Mouse (Mus musculus) lung, embryonic 15.5 days (tissue): Measurements from ENCODE around the gene Thy1. TPM values are rescaled to one million over a fixed set of nuclear protein-coding genes. Genes with fewer than 3 reads are reported as not detected.
A peak's percentile ranks its signal among the peaks of the same experiment; 100 is the strongest.

Experiments used
- ATAC-seq: fragments of 200-750 bp; cut with Nextera tagmentation; 2 replicates; pipeline ENCODE4 v1.8.0; 2017; ENCODE audit warnings: moderate number of reproducible peaks, borderline replicate concordance; ENCODE audit not compliant: low FRiP score, low TSS enrichment; ENCODE audit errors: extremely low read depth
- H3K27ac ChIP-seq: fragments of 300-500 bp; sonication (generic); 2 replicates; pipeline ENCODE4 v1.5.1; 2015; ENCODE audit warnings: moderate library complexity, mild to moderate bottlenecking, inconsistent platforms
- H3K27me3 ChIP-seq: fragments of 300-500 bp; sonication (generic); 2 replicates; pipeline ENCODE4 v1.6.1; 2015; ENCODE audit warnings: inconsistent platforms
- H3K36me3 ChIP-seq: fragments of 300-500 bp; sonication (generic); 2 replicates; pipeline ENCODE4 v1.6.1; 2015; ENCODE audit warnings: inconsistent platforms
- H3K4me1 ChIP-seq: fragments of 300-500 bp; sonication (generic); 2 replicates; pipeline ENCODE4 v1.6.1; 2015; ENCODE audit warnings: inconsistent platforms
- H3K4me2 ChIP-seq: fragments of 300-500 bp; sonication (generic); 2 replicates; pipeline ENCODE4 v1.6.1; 2015; ENCODE audit warnings: inconsistent platforms, mild to moderate bottlenecking, moderate library complexity
- H3K4me3 ChIP-seq: fragments of 300-500 bp; sonication (generic); 2 replicates; pipeline ENCODE4 v1.5.1; 2015; ENCODE audit warnings: mild to moderate bottlenecking, inconsistent platforms
- H3K9ac ChIP-seq: fragments of 300-500 bp; sonication (generic); 2 replicates; pipeline ENCODE4 v1.6.1; 2015; ENCODE audit warnings: inconsistent platforms
- H3K9me3 ChIP-seq: fragments of 300-500 bp; sonication (generic); 2 replicates; pipeline ENCODE4 v1.6.1; 2016; ENCODE audit warnings: inconsistent platforms
- WGBS: fragments of 180-500 bp; shearing (Covaris S2); methylation state at CpG from one replicate; pipeline ENCODE4 v1.1.7; 2015; 5-methylcytosine and 5-hydroxymethylcytosine counted together
- polyA plus RNA-seq: library from polyadenylated mRNA; unstranded; fragments of >200 nt; fragmentation: Nextera tagmentation; extraction: Ambion mirVana; gene quantifications from 2 replicates; pipeline ENCODE4 v1.2.1, GENCODE M21; 2015

Thy1 gene
- polyA plus RNA-seq, 1 experiment from 2014 or later: 4.1 TPM

- peaks cover 13% of the 10 kb centered on the region for H3K27me3 ChIP-seq
Observed at GRCm38 (mm10) chr9:44049381-44050165, 6.4 kb downstream of the Thy1 start.

GRCm38 (mm10) chr9:44052855-44053254, 9.7 kb downstream of the Thy1 start:
- ATAC-seq: no peak
- Histone ChIP-seq H3K27me3 (no peaks in the 10 kb centered on the region; the same call in 1 of the 2 replicates), H3K4me1 (no peaks in the 10 kb centered on the region), H3K27ac (no peak overlapping the region), H3K4me2 (no peak overlapping the region), H3K9me3 (no peaks in the 10 kb centered on the region), H3K36me3 (no peaks in the 10 kb centered on the region), H3K4me3 (no peak overlapping the region), H3K9ac (no peak overlapping the region)
- 55% methylated on average over 3 of the region's 3 CpGs for WGBS

More at GRCm38 (mm10) chr9:44049381-44050165, 6.4 kb downstream of the Thy1 start:
- WGBS: 79% methylated on average over 8 of the region's 8 CpGs
- no peak overlapping the region for H3K9ac ChIP-seq
- no peaks in the 10 kb centered on the region for H3K9me3 ChIP-seq
- H3K36me3 ChIP-seq: no peaks in the 10 kb centered on the region
- H3K4me1 ChIP-seq: no peaks in the 10 kb centered on the region
- no peak overlapping the region for H3K27ac ChIP-seq
- no peak overlapping the region for H3K4me2 ChIP-seq
- H3K4me3 ChIP-seq: no peak overlapping the region
- no peak for ATAC-seq

DNA sequence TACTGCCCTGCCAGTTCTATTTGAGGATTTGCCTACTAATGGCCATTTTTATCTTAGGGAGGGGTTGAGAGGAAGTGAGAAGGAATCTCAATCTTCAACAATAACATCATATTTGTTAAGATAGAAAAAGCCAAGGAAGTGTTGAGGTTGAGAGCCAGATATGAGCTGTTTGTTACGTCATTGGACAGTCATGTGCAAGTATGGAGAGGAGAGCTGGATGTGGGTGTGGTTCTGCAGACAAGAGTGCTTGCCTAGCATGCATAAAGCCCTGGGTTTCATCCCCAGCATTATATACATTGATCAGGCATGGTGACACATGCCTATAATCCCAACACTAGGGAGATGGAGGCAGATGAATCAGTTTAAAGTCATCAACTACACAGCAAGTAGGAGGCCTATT, 10.8 kb downstream of the Thy1 start:
- Histone ChIP-seq H3K36me3 (no peaks in the 10 kb centered on the region), H3K9me3 (no peaks in the 10 kb centered on the region), H3K4me3 (no peak overlapping the region), H3K4me2 (no peak overlapping the region), H3K4me1 (no peaks in the 10 kb centered on the region), H3K9ac (no peak overlapping the region), H3K27me3 (no peaks in the 10 kb centered on the region), H3K27ac (no peak overlapping the region)
- 44% methylated on average over 1 of the region's 1 CpGs for WGBS
- ATAC-seq: no peak

DNA sequence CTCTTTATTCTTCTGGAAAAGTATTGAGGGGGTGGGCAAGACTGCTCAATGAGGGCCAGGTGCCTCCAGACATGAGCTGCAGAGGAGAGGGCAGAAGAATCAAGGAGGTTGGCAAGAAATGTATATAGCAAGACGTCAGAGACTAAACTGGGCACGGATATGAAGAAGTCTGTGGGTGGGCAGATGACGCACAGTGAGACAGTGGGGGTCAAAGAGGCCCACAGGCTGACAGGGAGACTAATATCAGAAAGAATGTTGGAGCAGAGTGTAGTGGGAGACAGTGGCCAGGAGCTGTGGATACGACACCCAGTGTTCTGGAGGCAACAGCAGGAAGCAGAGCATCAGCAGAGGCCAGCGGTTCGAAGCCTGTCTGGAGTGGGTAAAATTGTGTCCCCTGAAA, 15.4 kb downstream of the Thy1 start:
- Histone ChIP-seq H3K9me3 (no peaks in the 10 kb centered on the region), H3K4me1 (no peaks in the 10 kb centered on the region), H3K4me3 (no peak overlapping the region), H3K36me3 (no peaks in the 10 kb centered on the region), H3K27ac (no peak overlapping the region), H3K27me3 (peaks cover 3% of the 10 kb centered on the region; the same call in 1 of the 2 replicates), H3K4me2 (no peak overlapping the region), H3K9ac (no peak overlapping the region)
- ATAC-seq: no peak
- 68% methylated on average over 6 of the region's 6 CpGs for WGBS

- Histone ChIP-seq H3K9ac (no peak overlapping the region), H3K4me2 (no peak overlapping the region), H3K4me1 (peaks cover 7% of the 10 kb centered on the region), H3K27ac (no peak overlapping the region), H3K9me3 (no peaks in the 10 kb centered on the region), H3K4me3 (no peak overlapping the region), H3K36me3 (no peaks in the 10 kb centered on the region), H3K27me3 (peaks cover 4% of the 10 kb centered on the region; the same call in 1 of the 2 replicates)
- WGBS: 21% methylated on average over 1 of the region's 1 CpGs
- ATAC-seq: no peak
Observed at GRCm38 (mm10) chr9:44065177-44065576, 22.0 kb downstream of the Thy1 start.

- Histone ChIP-seq H3K9me3 (no peaks in the 10 kb centered on the region), H3K4me3 (peak within 1 kb of the TSS; percentile 48), H3K36me3 (no peaks in the 10 kb centered on the region), H3K4me2 (peak within 1 kb of the TSS; percentile 96), H3K9ac (peak within 1 kb of the TSS; percentile 55), H3K27me3 (peaks cover 14% of the 10 kb centered on the region; the same call in 1 of the 2 replicates), H3K4me1 (peaks cover 18% of the 10 kb centered on the region), H3K27ac (no peak within 1 kb of the TSS)
- ATAC-seq: peak; percentile 96
- under 1% methylated on average over 38 of the region's 38 CpGs for WGBS
Observed at GRCm38 (mm10) chr9:44066785-44067225, 23.6 kb downstream of the Thy1 start, which contains the start of gene Usp2. Gene Usp2, plus strand, starts transcription at chr9:44067021.

GRCm38 (mm10) chr9:44067241-44067959, 24.2 kb downstream of the Thy1 start:
- Histone ChIP-seq H3K36me3 (no peaks in the 10 kb centered on the region), H3K4me3 (peak overlapping the region; percentile 48), H3K4me1 (peaks cover 22% of the 10 kb centered on the region), H3K9ac (peak overlapping the region; percentile 55), H3K27me3 (peaks cover 14% of the 10 kb centered on the region; the same call in 1 of the 2 replicates), H3K4me2 (peak overlapping the region; percentile 96), H3K27ac (no peak overlapping the region), H3K9me3 (no peaks in the 10 kb centered on the region)
- 6% methylated on average over 15 of the region's 15 CpGs for WGBS
- peak; percentile 58; the same call in 1 of the 2 replicates for ATAC-seq

DNA sequence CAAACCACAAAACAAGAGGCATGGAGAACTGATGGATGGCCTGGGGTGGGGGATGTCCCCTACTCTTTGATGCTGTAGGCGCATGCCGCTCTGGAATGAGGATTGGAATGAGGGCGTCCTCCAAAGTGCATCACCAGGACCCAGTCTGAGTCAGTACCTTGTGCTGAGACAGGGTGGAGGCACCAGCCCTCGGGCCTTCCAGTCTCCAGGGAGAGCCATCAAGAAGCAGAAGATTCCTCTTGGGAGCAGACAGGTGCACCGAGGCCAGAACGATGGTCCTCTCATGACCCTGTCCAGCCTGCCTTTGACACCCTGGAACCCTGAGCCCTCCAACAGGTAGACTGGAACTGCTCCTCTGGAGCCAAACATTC, 24.8 kb downstream of the Thy1 start:
- Histone ChIP-seq H3K27me3 (peaks cover 12% of the 10 kb centered on the region; the same call in 1 of the 2 replicates), H3K9ac (no peak overlapping the region), H3K4me1 (peaks cover 25% of the 10 kb centered on the region), H3K27ac (no peak overlapping the region), H3K36me3 (no peaks in the 10 kb centered on the region), H3K9me3 (no peaks in the 10 kb centered on the region), H3K4me2 (no peak overlapping the region), H3K4me3 (no peak overlapping the region)
- no peak for ATAC-seq
- WGBS: 73% methylated on average over 6 of the region's 6 CpGs

DNA sequence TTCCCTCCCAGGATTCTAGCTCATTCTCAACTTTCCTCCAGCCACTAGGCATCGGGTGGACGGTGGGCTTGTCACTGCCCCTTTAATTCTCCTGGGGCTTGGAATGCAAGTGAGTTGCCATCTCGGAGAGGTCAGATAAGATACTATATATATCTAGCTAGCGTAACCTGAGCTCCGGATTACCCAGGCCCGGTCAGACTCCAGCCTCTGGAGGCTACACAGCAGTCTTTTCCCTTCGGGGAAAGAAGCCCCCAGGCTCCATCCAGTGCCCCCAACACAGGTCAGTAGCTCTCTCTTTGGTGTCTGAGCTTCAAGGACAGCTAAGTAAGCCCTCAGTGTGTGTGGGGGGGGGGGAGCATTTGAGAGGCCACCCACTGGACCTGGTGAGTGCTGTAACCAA, 26.1 kb downstream of the Thy1 start:
- no peak overlapping the region for H3K4me3 ChIP-seq
- 13% methylated on average over 7 of the region's 7 CpGs for WGBS
- no peaks in the 10 kb centered on the region for H3K36me3 ChIP-seq
- no peak for ATAC-seq
- H3K27me3 ChIP-seq: peaks cover 11% of the 10 kb centered on the region; the same call in 1 of the 2 replicates
- no peak overlapping the region for H3K9ac ChIP-seq
- no peak overlapping the region for H3K4me2 ChIP-seq
- no peak overlapping the region for H3K27ac ChIP-seq
- peaks cover 25% of the 10 kb centered on the region for H3K4me1 ChIP-seq
- no peaks in the 10 kb centered on the region for H3K9me3 ChIP-seq

- H3K9me3 ChIP-seq: no peaks in the 10 kb centered on the region
- peaks cover 11% of the 10 kb centered on the region for H3K27me3 ChIP-seq
- no peak overlapping the region for H3K9ac ChIP-seq
- 51% methylated on average over 14 of the region's 14 CpGs for WGBS
- no peak overlapping the region for H3K27ac ChIP-seq
- ATAC-seq: no peak
- no peak overlapping the region for H3K4me3 ChIP-seq
- H3K4me1 ChIP-seq: peaks cover 25% of the 10 kb centered on the region
- no peak overlapping the region for H3K4me2 ChIP-seq
- H3K36me3 ChIP-seq: no peaks in the 10 kb centered on the region
Observed at GRCm38 (mm10) chr9:44070113-44070843, 27.1 kb downstream of the Thy1 start.

DNA sequence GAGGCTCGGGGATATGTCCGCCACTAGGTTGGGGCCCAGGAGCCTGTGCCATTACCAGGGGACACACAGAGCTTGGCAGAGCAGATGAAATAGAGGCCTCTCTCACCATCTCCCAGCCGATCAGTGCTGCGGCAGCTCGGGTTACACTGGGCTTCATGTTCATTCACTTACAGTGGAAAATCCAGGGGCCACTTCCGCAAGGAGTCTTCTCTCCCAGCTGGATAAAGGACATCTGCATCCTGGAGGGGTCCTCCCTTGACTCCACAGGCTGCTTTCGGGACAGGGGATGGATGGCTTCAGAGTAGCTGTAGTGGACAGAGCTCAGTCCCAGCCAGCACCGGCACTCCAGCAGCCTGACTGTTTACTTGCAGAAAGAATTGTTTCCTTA, 27.7 kb downstream of the Thy1 start:
- WGBS: 25% methylated on average over 8 of the region's 8 CpGs
- no peaks in the 10 kb centered on the region for H3K36me3 ChIP-seq
- ATAC-seq: no peak
- peaks cover 25% of the 10 kb centered on the region for H3K4me1 ChIP-seq
- H3K27ac ChIP-seq: no peak overlapping the region
- peaks cover 11% of the 10 kb centered on the region for H3K27me3 ChIP-seq
- no peak overlapping the region for H3K4me3 ChIP-seq
- H3K9me3 ChIP-seq: no peaks in the 10 kb centered on the region
- H3K4me2 ChIP-seq: no peak overlapping the region
- H3K9ac ChIP-seq: no peak overlapping the region
